Mouse (Mus musculus): ENCODE measurements around the gene Csnk2b.

The Csnk2b gene

DNA sequence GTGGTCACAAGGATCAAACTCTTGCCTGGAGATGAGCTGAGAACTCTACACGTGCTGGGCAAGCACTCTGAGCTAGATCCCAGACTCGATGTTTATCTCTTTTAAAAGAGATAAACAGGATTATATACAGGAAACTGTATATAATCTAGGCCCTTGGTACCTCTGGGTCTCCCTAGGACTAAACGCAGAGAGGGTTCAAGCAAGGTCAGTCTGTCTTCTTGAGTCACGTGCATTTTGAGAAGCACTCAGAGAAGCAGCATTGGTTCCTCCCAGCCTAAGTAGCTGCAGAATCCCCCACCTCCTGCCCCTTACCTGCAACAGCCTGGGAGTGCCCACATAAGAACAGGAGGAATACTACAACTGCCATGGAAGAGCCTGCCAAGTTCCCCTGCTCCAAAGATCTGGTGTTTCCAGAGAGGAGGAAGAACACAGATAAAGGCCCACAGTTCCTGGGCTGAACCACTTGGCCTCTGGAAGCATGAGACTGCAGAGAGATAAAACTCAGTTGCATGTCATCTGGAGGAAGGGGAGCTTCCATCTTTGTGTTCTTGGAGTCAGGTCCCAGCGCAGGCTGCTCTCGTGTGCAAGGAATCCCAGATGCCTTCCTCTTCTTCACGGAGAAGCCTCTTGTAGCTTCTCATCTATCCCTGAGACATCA, 36.5 kb downstream of the Csnk2b start, which contains the start of gene Ly6g6f:
Gene Ly6g6f (minus strand): TSS at position 403 of the 658 bp plus-strand sequence.
- no peak for DNase-seq (ENCODE audit: low spot score)

DNA sequence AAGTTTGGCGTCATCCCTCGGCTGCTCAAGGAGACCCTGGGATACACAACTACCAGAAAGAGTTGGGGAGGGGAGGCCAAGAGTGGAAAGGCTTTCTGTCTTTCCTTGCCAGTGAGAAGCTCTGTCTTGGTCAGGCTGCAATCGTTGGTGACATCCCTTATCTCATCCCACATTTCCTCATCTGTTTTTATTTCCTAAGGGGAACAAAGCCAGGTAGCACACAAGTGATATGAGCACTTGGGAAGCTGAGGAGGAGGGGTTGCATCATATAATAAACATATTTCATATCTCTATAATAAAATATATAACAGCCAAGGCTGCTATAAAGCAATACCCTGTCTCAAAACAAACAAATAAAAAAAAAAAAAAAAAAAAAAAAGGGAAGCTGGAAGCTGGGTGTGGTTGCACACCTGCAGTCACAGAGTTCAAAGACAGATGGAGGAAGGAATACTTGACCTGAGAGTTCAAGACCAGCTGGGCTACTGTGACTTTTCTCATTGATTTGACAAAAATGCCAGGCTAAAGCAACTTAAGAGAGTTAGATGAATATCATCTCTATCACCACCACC, 37.8 kb downstream of the Csnk2b start:
- no peak for DNase-seq (ENCODE audit: low spot score)

DNA sequence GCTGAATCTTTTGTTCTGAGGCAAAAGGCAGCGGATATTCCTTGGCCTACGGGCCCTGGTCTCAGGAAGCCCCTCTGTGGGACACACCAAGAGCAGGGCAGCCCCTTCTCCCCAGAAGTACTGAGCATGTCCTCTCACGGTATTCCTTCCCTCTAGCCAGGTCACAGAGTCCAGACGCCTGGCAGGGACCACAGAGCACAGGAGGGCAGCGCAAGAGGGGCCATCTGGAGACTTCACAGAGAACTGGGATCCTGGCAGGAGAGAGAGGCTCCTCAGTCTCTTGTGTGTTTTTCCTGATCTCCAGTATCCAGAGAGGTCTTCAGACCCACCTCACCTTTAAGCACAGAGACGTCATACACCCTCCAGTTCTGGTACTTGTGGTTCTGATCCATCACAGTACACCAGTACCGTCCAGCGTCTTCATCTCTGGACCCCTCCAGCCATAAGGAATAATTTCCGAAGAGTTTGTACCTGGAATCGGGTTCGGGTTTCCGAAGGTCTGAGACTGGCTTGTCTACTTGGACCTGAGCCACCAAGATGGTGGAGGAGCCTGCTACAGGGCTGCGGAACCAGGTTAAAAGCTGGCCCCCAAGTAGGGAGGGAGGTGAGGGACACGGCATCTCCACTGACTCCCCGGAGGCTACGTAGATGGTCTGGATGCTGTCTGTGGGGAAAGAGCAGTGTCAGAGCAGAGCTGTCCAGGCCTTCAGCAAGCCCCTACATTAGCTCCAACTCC, 38.8 kb downstream of the Csnk2b start:
- no peak for DNase-seq (ENCODE audit: low spot score)

DNA sequence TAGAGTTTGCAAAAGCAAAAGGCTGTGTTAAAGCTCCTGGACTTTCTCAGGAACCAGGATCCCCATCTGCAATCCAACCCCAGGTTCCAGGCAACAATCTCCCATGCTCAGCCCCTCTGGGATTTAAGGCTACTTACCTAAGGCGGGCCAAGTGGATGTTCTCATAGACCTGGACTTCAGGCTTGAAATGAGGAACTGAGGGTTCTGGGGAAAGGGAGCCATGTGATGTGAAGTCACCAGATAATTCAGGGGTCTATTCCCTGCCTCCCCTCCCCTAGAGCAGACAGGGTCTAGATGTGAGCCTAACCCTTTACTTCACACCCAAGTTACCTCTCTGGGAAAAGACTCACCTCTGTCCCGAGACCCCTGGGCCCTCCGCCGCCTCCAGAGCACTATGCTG, 41.1 kb downstream of the Csnk2b start:
- DNase-seq (ENCODE audit: low spot score): no peak

DNA sequence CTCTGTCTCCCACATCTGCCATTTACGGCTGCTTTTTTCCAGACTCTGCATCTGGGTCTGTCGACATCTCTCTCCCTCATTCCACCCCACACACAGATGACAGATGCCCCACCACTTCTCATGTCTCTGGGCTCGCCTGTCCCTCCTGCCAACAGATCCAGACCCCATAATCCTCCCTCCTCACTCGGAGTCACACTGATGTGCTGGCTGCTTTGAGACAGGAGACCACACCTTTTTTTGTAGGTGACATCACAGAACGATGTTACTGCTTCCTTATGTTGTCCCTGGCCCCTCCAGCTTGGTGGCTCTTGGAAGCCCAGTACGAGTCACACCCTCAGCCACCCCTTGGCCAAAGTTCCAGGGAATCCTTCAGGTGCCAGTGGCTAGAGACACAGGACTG, 41.6 kb downstream of the Csnk2b start:
- no peak for DNase-seq (ENCODE audit: low spot score)

DNA sequence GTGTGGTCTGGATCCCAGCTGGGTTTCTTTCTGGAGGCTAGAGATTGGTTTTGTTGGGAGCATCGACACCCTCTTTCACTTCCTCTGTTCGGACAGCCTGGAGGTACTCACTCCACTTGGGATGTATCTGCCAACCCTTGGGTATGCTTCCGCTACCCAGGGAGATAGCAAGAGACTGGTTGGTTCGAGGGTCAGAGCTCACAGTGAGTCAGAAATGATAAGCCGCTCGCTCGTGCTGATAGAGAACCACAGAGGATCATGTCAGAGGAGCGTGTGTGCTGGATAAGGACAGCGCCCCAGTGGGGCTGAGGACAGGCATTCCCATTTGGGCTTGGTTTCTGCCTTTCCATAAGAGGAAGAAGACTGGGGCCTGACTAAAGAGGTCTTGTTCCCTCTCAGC, 42.1 kb downstream of the Csnk2b start:
- DNase-seq (ENCODE audit: low spot score): no peak

DNA sequence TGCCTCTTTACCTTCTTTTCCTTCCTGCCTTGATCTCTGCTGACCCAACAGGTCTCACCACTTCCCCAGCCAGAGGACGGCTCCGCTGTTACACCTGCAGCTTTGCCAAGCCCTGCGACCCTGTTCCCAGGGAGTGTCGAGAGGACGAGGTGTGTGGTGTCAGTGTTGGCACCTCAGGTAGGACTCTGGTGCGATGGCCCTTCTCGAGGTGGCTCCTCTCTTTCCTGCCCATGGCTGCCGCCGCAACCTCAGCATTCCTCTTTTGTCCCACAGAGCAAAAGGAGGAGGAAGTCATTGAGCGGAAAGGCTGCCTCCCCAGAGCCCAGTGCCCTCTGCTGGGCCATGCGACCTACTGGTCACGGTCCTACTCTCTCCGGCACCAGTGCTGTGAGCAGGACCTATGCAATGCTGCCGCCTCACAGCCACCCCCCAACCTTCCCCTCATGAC, 44.0 kb downstream of the Csnk2b start, which contains the start of gene Ly6g6d:
Gene Ly6g6d (minus strand): TSS at position 280 of the 448 bp plus-strand sequence.
- no peak for DNase-seq (ENCODE audit: low spot score)

DNA sequence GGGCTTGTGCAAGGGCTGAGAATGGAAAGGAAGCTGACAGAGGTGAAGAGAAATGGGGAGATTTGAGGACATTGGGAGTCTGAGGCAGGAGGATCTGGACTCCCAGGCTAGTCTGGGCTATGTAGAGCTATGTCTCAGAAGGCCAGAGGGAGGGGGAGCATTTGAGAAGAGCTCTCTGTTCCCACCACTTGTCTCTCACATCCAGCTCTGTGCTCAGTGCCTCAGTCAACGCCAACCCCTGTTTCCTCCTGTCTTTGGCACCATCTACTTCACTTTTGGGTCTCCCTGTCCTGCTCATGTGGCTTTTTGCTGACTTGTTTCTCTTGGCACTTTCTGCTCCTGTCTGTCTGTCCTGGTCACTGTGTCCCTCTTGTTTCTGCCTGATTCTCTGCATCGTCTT, 44.6 kb downstream of the Csnk2b start:
- no peak for DNase-seq (ENCODE audit: low spot score)

DNA sequence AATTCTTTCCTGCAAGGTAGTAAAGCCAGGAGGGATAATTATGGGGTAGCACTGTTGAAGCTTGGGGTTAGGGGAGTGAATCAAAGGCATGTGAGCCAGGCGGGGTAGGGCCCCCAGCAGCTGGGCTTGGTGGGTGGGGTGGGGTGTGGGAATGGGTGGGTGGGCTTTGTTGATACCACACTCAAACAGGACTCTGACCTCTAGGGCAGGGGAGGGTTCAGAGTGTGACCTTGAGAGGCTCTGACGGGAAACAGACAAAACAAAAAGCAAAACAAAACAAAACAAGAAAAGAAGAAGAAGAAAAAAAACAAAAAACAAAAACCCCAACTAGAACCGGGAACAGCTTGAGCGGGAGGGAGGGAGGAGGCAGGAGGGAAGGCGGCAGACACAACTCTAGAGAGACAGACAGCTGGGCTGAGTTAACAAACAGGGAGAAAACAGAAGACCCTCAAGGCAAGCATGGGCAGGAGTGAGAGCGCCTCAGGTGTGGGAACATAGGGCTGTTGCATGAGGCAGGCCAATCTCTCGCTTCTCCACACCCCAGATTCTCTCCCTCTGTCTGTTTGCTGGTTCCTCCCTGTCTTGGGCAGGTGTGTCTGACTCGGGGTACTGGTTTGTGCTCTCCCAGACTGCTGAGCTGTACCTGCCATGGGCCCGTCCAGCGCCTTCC, 45.2 kb downstream of the Csnk2b start, which contains the start of gene Ly6g6e:
Gene Ly6g6e (plus strand): TSS at position 396 of the 670 bp plus-strand sequence.
- DNase-seq (ENCODE audit: low spot score): no peak

DNA sequence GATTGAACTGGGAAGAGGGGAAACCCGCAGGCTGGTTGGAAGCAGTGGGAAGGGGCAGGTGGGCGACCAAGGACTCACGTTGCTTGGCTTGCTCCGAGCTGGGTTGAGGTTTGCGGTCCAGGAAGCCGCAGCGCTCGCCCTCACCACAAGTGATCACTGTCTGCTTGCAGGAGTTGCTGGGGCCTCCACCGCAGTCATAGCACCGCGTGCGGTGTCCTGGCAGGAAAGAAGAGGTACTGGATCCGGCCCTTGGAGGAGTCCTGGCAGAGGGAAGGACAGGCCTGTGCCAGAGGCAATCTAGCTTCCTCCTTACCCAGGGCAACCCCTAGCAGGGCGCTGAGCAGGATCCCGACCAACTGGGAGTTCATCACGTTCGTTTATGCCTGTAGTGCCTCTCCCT, 47.8 kb downstream of the Csnk2b start:
- DNase-seq (ENCODE audit: low spot score): no peak

DNA sequence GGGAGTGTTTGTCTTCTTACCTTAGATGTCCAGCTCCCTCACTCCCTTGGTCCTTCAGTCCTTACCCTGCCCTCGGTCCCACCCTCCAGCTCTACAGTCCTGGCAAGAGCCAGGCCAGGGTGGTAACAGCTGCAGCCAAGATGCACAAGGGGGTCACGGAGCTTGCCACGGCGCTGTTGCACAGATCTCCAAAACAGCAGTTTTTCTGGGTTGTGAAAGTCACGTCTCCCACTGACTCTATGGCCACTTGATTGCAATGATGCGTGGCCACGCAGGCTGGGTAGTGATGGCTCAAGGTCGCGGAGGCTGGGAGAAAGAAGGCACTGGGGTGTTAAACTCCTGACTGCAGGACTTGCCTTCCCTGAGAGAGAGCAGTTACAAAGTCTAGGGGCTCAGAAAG, 50.4 kb downstream of the Csnk2b start:
- no peak for DNase-seq (ENCODE audit: low spot score)

DNA sequence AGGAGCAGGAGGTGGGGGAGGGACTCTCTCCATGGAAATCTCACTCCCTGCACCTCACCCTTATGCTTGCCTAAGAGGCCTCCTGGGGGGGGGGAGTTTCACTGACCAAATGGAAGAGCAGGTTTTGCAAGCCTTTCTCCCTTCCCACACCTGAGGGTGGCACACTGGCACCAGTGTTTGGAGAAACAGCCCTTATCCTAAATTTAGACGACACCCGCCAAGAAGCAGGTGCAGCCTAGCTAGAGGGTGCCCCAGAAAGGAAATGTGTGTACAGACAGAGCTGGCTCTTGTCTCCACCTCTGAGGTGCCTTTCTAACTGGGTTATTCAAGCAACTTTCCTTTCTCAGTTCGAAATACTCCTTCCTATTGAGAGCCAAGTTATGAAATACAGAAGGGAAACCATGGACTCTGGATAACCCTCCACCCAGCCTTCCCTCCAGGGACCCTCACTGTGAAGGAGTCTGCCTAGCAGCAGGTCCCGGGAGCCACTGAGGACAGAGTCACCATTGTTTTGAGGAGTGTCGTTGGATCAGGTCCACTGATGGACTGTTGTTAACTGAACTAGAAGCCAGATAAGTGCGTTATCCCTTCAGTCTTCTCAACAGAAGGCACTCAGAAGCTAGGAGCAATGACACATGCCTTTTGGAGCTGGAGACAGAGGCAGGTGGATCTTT, 51.2 kb downstream of the Csnk2b start:
- DNase-seq (ENCODE audit: low spot score): no peak

DNA sequence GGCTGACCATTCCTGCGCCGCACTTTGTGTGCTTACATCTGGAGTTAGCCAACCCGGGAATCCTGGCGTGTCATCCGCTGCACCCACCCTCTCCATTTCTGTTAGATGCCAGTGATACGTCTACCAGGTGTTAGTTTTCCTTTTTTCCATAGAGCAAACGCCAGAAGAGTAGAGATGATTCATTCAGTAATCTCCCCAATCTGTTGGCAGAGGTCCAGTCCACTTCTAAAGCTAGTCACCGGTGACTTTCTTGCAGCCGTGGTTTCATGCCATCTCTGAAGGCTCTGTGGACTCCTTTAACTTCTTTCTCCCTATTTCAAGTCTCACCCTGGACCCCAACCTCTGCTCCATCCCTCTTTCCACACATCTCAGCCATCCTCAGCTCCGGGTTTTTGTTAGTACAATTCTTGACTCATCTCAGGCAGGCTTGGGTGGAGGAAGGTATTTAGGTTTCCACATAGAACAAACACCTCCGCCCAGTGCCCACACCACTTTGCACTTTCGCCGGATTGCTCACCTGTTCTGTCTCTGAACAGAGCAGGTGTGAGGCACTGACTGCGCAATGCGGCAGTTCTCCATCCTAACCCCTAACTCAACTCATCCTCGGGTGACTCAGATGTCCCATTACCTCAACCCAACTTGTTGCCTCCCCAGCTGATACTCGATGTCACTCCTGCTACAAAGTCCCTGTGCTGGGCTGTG, 53.5 kb downstream of the Csnk2b start:
- DNase-seq (ENCODE audit: low spot score): no peak
